Mouse (Mus musculus) T-cell, adult 66 days (primary cell): ENCODE results near the gene Atat1. TPM values are rescaled to one million over a fixed set of nuclear protein-coding genes. Genes with fewer than 3 reads are reported as not detected.

Source experiments
- total RNA-seq, 2 experiments: library from RNA; stranded (reverse); gene quantifications; 3 replicates in 1 of 2; 4 replicates in 1 of 2; pipeline ENCODE4 v1.2.4; 2023

Gene Atat1
- total RNA-seq: 10 to 100 TPM in 1 of 2 experiments, 1 to 10 TPM in 1; 8.6 to 18.5 TPM

DNA sequence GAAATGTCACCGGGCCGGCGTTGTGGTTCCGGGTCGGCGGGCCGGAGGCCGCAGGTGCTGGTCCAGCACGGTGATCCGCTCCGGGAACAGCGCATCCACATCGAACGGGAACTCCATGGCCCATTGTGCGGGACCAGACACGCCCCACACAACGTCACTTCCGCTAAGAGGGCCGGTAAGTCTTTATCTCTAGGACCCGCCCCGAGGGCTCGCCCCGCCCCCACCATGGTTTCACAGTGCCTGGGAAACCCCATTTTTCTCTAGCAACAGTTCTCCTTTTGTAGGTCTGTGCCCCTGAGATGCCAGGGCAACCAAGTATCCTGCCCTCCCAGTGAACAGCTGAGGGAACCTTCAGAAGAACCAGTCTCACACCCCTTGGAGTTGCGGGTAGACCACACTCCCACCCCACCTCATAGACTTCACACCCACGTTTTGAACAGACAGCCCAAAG is at the start of gene Atat1:
Atat1 (minus strand) TSS at position 157 of the 451 bp plus-strand sequence.

GRCm38 (mm10) chr17:35916297-35917142 is 6.6 kb upstream of the Atat1 start, which contains the start of the genes Mrps18b and Ppp1r10:
Gene Mrps18b, minus strand, starts transcription at chr17:35916389.
Gene Ppp1r10, plus strand, starts transcription at chr17:35916434.

GRCm38 (mm10) chr17:35896781-35897643 is 12.9 kb downstream of the Atat1 start, which contains the start of gene 2310061I04Rik:
Gene 2310061I04Rik, minus strand, starts transcription at chr17:35897431.

GRCm38 (mm10) chr17:35879245-35880057 is 30.4 kb downstream of the Atat1 start, which contains the start of gene Dhx16:
Gene Dhx16, plus strand, starts transcription at chr17:35879819.

GRCm38 (mm10) chr17:35865481-35866280 is 44.2 kb downstream of the Atat1 start, which contains the start of gene Ppp1r18:
Gene Ppp1r18, plus strand, starts transcription at chr17:35865593.

GRCm38 (mm10) chr17:35861198-35861857 is 48.5 kb downstream of the Atat1 start, which contains the start of gene Nrm:
Gene Nrm, plus strand, starts transcription at chr17:35861318.

Other genes with a start within 250 kb of the Atat1 start
- gene Vars2, start 242.5 kb downstream of the Atat1 start, total RNA-seq: 10 to 100 TPM; 44.8 to 58.6 TPM
- 10 to 100 TPM; 13.8 to 18.2 TPM for gene Gtf2h4, start 236.3 kb downstream of the Atat1 start, total RNA-seq
- 10 to 100 TPM; 13.6 to 16.9 TPM for gene Ddr1, start 205.5 kb downstream of the Atat1 start, total RNA-seq
- gene Ier3, start 88.4 kb downstream of the Atat1 start, total RNA-seq: 10 to 100 TPM; 11.6 to 12.6 TPM
- 10 to 100 TPM; 44.7 to 60.4 TPM for gene Flot1, start 86.8 kb downstream of the Atat1 start, total RNA-seq
- 100 to 1,000 TPM; 597 to 644 TPM for gene Tubb5, start 71.8 kb downstream of the Atat1 start, total RNA-seq
- gene Mdc1, start 68.6 kb downstream of the Atat1 start, total RNA-seq: 10 to 100 TPM; 69.1 to 70.7 TPM
- 10 to 100 TPM; 17.7 to 25.2 TPM for gene Nrm, start 48.8 kb downstream of the Atat1 start, total RNA-seq
- 100 to 1,000 TPM; 274 to 296 TPM for gene Ppp1r18, start 44.5 kb downstream of the Atat1 start, total RNA-seq
- gene Dhx16, start 30.3 kb downstream of the Atat1 start, total RNA-seq: 100 to 1,000 TPM; 115 to 129 TPM
- 10 to 100 TPM; 26.8 to 30.6 TPM for gene 2310061I04Rik, start 12.6 kb downstream of the Atat1 start, total RNA-seq
- gene Mrps18b, start 6.3 kb upstream of the Atat1 start, total RNA-seq: 10 to 100 TPM; 56.9 to 67.4 TPM
- gene Ppp1r10, start 6.4 kb upstream of the Atat1 start, total RNA-seq: 100 to 1,000 TPM; 143 to 144 TPM
- gene Abcf1, start 59.7 kb upstream of the Atat1 start, total RNA-seq: 100 to 1,000 TPM; 126 to 131 TPM
- 10 to 100 TPM; 57.6 to 66.0 TPM for gene Gnl1, start 69.8 kb upstream of the Atat1 start, total RNA-seq
- 10 to 100 TPM; 48.3 to 58.1 TPM for gene Prr3, start 70.2 kb upstream of the Atat1 start, total RNA-seq
- gene H2-T24, start 110.5 kb upstream of the Atat1 start, total RNA-seq: 10 to 100 TPM; 23.1 to 34.7 TPM
- gene H2-T23, start 122.8 kb upstream of the Atat1 start, total RNA-seq: 100 to 1,000 TPM; 319 to 355 TPM
- 100 to 1,000 TPM; 195 to 209 TPM for gene H2-T22, start 132.7 kb upstream of the Atat1 start, total RNA-seq
- gene Gm6034, start 132.9 kb upstream of the Atat1 start, total RNA-seq: 1 to 10 TPM; 1.7 to 2.2 TPM
- gene Gm11127, start 148.3 kb upstream of the Atat1 start, total RNA-seq: 10 to 100 TPM; 95.4 to 96.7 TPM
- 10 to 100 TPM; 13.9 to 15.9 TPM for gene Gm19684, start 211.6 kb upstream of the Atat1 start, total RNA-seq
- gene Gm7030, start 219.3 kb upstream of the Atat1 start, total RNA-seq: 10 to 100 TPM; 18.1 to 21.9 TPM